Mouse (Mus musculus) monocyte, adult 5-6 weeks (primary cell): ENCODE results near the gene Cdk15. TPM values are rescaled to one million over a fixed set of nuclear protein-coding genes. Genes with fewer than 3 reads are reported as not detected.

Experiments
- ATAC-seq: fragments of 153-309, 156-312 bp; replicated peaks from 2 replicates; pipeline ENCODE4 v1.8.0; 2017; ENCODE audit warnings: mild to moderate bottlenecking; ENCODE audit not compliant: low TSS enrichment, insufficient number of reproducible peaks, severe bottlenecking, poor library complexity, low FRiP score
- total RNA-seq: library from RNA; stranded (forward); fragments of 200-1000, 200-491, 200-594 nt; gene quantifications from 3 replicates; pipeline ENCODE4 v1.2.3, GENCODE M21; 2017

Gene Cdk15
- total RNA-seq, 1 experiment from 2014 or later: not detected

- ATAC-seq: no peak
Observed at GRCm38 (mm10) chr1:59269466-59269865, 12.8 kb downstream of the Cdk15 start.

- no peak for ATAC-seq
Observed at GRCm38 (mm10) chr1:59269951-59270689, 13.4 kb downstream of the Cdk15 start.

GRCm38 (mm10) chr1:59272189-59272588 lies 15.5 kb downstream of the Cdk15 start:
- no peak for ATAC-seq

- ATAC-seq: no peak
Observed at GRCm38 (mm10) chr1:59285880-59286279, 29.2 kb downstream of the Cdk15 start.

GRCm38 (mm10) chr1:59286316-59286850 lies 29.7 kb downstream of the Cdk15 start:
- ATAC-seq: no peak

GRCm38 (mm10) chr1:59287733-59288132 lies 31.0 kb downstream of the Cdk15 start:
- no peak for ATAC-seq

GRCm38 (mm10) chr1:59291652-59292051 lies 34.9 kb downstream of the Cdk15 start:
- ATAC-seq: no peak

GRCm38 (mm10) chr1:59295769-59296168 lies 39.1 kb downstream of the Cdk15 start:
- ATAC-seq: no peak

- ATAC-seq: no peak
Observed at GRCm38 (mm10) chr1:59297167-59297566, 40.5 kb downstream of the Cdk15 start.

GRCm38 (mm10) chr1:59298491-59299090 lies 41.9 kb downstream of the Cdk15 start:
- no peak for ATAC-seq

- ATAC-seq: no peak
Observed at GRCm38 (mm10) chr1:59307310-59307709, 50.6 kb downstream of the Cdk15 start.

GRCm38 (mm10) chr1:59311292-59311885 lies 54.7 kb downstream of the Cdk15 start:
- no peak for ATAC-seq

GRCm38 (mm10) chr1:59312187-59313153 lies 55.8 kb downstream of the Cdk15 start:
- ATAC-seq: no peak

- no peak for ATAC-seq
Observed at GRCm38 (mm10) chr1:59313154-59313940, 56.6 kb downstream of the Cdk15 start.

- ATAC-seq: no peak
Observed at GRCm38 (mm10) chr1:59315057-59315807, 58.5 kb downstream of the Cdk15 start.

GRCm38 (mm10) chr1:59316031-59316385 lies 59.3 kb downstream of the Cdk15 start:
- peak; percentile 72 for ATAC-seq

GRCm38 (mm10) chr1:59316386-59317051 lies 59.8 kb downstream of the Cdk15 start:
- ATAC-seq: peak; percentile 40; the same call in 1 of the 2 replicates
